Mouse (Mus musculus) neural tube, embryonic 15.5 days (tissue): ENCODE data around the gene Klf7. TPM values are rescaled to one million over a fixed set of nuclear protein-coding genes. Genes with fewer than 3 reads are reported as not detected.

Source experiments
- ATAC-seq: fragments of 200-750 bp; cut with Nextera tagmentation; 2 replicates; pipeline ENCODE4 v1.8.0; 2017; ENCODE audit warnings: mild to moderate bottlenecking, moderate TSS enrichment, moderate library complexity; ENCODE audit not compliant: low FRiP score
- H3K27ac ChIP-seq: fragments of 300-500 bp; sonication (generic); replicated peaks from 2 replicates; pipeline ENCODE4 v1.5.1; 2015; ENCODE audit warnings: mild to moderate bottlenecking, inconsistent platforms
- H3K27me3 ChIP-seq: fragments of 300-500 bp; sonication (generic); replicated peaks from 2 replicates; pipeline ENCODE4 v1.6.1; 2015; ENCODE audit warnings: inconsistent platforms
- H3K36me3 ChIP-seq: fragments of 300-500 bp; sonication (generic); 2 replicates; pipeline ENCODE4 v1.6.1; 2015; ENCODE audit warnings: inconsistent platforms
- H3K4me1 ChIP-seq: fragments of 300-500 bp; sonication (generic); 2 replicates; pipeline ENCODE4 v1.6.1; 2015; ENCODE audit warnings: inconsistent platforms
- H3K4me2 ChIP-seq: fragments of 300-500 bp; sonication (generic); 2 replicates; pipeline ENCODE4 v1.6.1; 2015; ENCODE audit warnings: inconsistent platforms, mild to moderate bottlenecking, moderate library complexity
- H3K4me3 ChIP-seq: fragments of 300-500 bp; sonication (generic); replicated peaks from 2 replicates; pipeline ENCODE4 v1.5.1; 2015; ENCODE audit warnings: mild to moderate bottlenecking, inconsistent platforms
- H3K9ac ChIP-seq: fragments of 300-500 bp; sonication (generic); replicated peaks from 2 replicates; pipeline ENCODE4 v1.6.1; 2015; ENCODE audit warnings: mild to moderate bottlenecking, inconsistent platforms
- H3K9me3 ChIP-seq: fragments of 300-500 bp; sonication (generic); replicated peaks from 2 replicates; pipeline ENCODE4 v1.6.1; 2016; ENCODE audit warnings: inconsistent platforms
- WGBS: fragments of 180-500 bp; shearing (Covaris S2); methylation state at CpG from one replicate; pipeline ENCODE4 v1.1.7; 2015; ENCODE audit warnings: mixed read lengths; 5-methylcytosine and 5-hydroxymethylcytosine counted together
- polyA plus RNA-seq: library from polyadenylated mRNA; unstranded; fragments of >200 nt; fragmentation: Nextera tagmentation; extraction: Ambion mirVana; gene quantifications from 2 replicates; pipeline ENCODE4 v1.2.1, GENCODE M21; 2015

Klf7 gene
- polyA plus RNA-seq, 1 experiment from 2014 or later: 82.2 TPM

DNA sequence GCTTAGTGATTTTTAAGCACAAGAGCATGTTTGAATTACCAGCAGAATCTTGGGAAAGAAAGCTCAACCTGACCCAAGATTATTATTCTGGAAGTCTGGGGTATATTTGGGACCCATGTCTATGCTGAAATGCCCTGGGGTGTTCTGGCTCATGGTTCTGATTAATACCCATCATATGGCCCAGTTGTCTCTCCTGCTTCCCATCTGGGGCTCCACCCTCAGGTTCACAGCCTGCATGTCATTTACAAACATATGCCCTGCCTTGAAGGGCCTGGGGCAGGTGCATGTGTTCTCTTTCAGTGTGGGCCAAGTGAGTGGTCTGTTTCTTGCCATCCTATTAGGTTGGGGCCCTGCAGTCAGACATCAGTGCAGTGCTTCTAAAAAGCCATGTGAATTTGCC is 114.1 kb downstream of the Klf7 start:
- ATAC-seq: no peak
- no peak overlapping the region for H3K4me2 ChIP-seq
- H3K27ac ChIP-seq: no peak overlapping the region
- H3K9ac ChIP-seq: no peak overlapping the region
- peaks cover 6% of the 10 kb centered on the region for H3K4me1 ChIP-seq
- H3K27me3 ChIP-seq: no peaks in the 10 kb centered on the region
- H3K36me3 ChIP-seq: no peaks in the 10 kb centered on the region
- no peaks in the 10 kb centered on the region for H3K9me3 ChIP-seq
- H3K4me3 ChIP-seq: no peak overlapping the region

DNA sequence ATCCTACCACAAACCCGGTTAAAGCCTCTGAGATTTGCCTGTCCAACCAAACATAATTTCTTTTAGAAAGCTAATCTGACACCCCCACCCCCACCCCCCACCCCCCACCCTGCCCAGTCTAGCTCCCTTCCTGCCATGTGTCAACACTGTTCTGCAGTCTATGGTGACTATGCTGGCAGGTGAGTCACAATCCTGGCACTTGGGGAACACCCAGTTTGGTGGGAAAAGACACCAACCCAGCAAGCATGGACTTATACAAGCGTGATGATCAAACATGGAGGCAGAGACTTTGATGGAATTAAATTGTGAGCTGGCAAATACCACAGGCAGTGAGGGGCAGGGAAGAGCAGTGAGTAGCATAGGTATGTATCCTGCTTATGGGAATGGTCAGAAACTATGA is 116.9 kb downstream of the Klf7 start:
- H3K4me1 ChIP-seq: peaks cover 6% of the 10 kb centered on the region
- 90% methylated on average over 2 of the region's 2 CpGs for WGBS
- no peak overlapping the region for H3K9ac ChIP-seq
- no peaks in the 10 kb centered on the region for H3K9me3 ChIP-seq
- H3K27ac ChIP-seq: no peak overlapping the region
- no peak overlapping the region for H3K4me2 ChIP-seq
- no peak for ATAC-seq
- no peaks in the 10 kb centered on the region for H3K27me3 ChIP-seq
- no peak overlapping the region for H3K4me3 ChIP-seq
- no peaks in the 10 kb centered on the region for H3K36me3 ChIP-seq

DNA sequence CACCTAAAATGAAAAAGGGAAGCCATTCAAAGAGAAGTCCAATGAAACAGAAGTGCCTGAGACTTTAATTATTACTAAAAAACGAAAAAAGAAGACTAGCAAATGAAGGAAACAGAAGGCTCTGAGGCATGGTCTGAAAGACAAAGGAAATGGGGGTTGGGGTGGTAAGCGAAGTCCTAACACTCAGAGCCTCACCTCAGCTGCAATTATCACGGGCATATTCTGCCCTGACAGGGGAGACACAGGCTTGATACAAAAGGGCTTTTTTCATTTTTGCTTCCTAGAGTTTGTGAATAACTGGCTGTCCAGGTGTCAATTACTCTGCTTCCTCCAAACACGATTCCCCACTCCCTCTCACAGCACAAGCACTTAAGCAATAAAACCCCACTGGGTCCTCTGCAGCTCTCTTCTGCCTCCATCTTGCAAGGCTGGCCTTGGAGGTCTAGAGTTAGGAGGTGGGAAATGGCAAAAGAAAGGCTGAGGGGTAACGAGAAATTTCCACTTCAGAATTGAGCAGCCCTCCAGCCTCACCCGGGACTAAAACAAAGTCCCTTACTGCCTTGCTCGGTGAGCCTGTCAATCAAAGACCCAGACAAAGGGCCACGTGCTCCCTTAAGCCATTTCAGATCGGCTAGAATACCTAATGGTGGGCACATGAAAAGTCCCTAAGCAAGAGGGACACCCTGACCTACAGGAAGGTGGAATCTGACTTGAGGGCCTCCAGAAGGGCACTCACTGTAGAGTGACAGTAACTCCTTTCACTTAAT is 118.4 kb downstream of the Klf7 start:
- H3K27me3 ChIP-seq: no peaks in the 10 kb centered on the region
- ATAC-seq: no peak
- no peak overlapping the region for H3K9ac ChIP-seq
- H3K27ac ChIP-seq: no peak overlapping the region
- peaks cover 6% of the 10 kb centered on the region for H3K4me1 ChIP-seq
- H3K4me2 ChIP-seq: no peak overlapping the region
- no peak overlapping the region for H3K4me3 ChIP-seq
- H3K36me3 ChIP-seq: no peaks in the 10 kb centered on the region
- WGBS: 32% methylated on average over 9 of the region's 9 CpGs
- H3K9me3 ChIP-seq: no peaks in the 10 kb centered on the region

DNA sequence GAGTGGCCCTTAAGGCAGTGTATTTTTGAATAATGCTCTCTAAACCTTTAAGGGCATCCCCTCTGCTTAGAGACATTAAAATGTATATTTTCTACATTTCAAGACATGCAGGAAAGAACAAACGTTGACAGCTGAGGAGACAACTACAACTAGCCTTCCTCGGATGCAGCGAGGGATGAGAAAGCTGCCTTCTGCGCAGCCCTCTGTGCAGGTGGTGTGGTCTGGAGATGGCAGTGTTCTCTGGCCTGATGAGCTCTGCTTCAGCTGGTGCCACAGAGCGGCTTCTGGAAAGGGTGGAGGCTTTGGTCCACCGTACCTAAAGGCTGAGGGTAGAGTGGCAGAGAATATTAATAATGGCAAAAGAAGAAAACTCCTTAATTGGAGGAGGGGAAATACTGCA is 120.0 kb downstream of the Klf7 start:
- Histone ChIP-seq H3K27ac (no peak overlapping the region), H3K4me3 (no peak overlapping the region), H3K9me3 (no peaks in the 10 kb centered on the region), H3K9ac (no peak overlapping the region), H3K27me3 (no peaks in the 10 kb centered on the region), H3K4me2 (no peak overlapping the region), H3K36me3 (no peaks in the 10 kb centered on the region), H3K4me1 (peaks cover 6% of the 10 kb centered on the region)
- no peak for ATAC-seq
- WGBS: 93% methylated on average over 6 of the region's 6 CpGs

DNA sequence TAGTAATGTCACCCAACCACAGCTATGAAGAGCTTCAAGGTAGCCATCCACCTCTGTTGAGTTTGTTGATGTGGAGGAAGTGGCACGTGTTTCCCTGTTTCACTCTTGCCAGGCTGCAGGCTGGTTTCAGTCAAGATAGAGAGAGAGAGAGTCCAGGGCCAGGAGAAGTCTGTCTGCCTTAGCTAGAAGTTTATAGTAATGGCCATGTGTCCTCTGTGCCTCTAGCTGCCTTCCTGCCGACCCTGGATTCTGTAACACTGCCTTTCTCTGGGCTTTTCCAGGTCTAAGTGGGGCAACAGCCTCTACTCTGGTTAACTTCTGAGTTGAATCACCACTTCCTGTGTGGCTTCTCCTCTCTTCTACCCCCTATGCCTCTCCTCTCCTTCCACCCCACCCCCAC is 121.5 kb downstream of the Klf7 start:
- Histone ChIP-seq H3K4me2 (no peak overlapping the region), H3K4me3 (no peak overlapping the region), H3K9ac (no peak overlapping the region), H3K9me3 (no peaks in the 10 kb centered on the region), H3K36me3 (no peaks in the 10 kb centered on the region), H3K4me1 (peaks cover 11% of the 10 kb centered on the region), H3K27me3 (no peaks in the 10 kb centered on the region), H3K27ac (no peak overlapping the region)
- WGBS: 88% methylated on average over 2 of the region's 2 CpGs
- ATAC-seq: no peak

DNA sequence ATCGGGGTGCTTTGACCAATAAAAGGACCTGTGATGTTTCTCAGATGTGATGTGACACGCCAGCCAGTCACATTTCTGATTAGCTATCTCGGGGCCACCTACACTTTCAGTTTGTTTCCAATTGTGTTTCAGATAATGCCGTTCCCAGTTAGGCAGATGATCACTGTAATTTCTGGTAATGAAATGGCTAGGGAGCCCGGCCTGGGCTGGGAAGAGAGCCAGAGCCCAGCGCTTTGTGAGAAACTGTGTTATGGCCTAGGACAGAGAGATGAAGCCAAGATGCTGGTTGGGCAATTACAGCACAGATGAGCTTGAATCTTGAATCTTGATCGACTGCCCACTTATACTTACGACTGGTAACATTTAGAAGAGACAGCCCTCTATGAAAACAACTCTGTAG is 122.6 kb downstream of the Klf7 start:
- no peaks in the 10 kb centered on the region for H3K27me3 ChIP-seq
- ATAC-seq: no peak
- no peaks in the 10 kb centered on the region for H3K9me3 ChIP-seq
- no peak overlapping the region for H3K4me2 ChIP-seq
- H3K9ac ChIP-seq: no peak overlapping the region
- no peak overlapping the region for H3K4me3 ChIP-seq
- H3K27ac ChIP-seq: no peak overlapping the region
- H3K4me1 ChIP-seq: peaks cover 22% of the 10 kb centered on the region
- 69% methylated on average over 8 of the region's 8 CpGs for WGBS
- H3K36me3 ChIP-seq: no peaks in the 10 kb centered on the region

DNA sequence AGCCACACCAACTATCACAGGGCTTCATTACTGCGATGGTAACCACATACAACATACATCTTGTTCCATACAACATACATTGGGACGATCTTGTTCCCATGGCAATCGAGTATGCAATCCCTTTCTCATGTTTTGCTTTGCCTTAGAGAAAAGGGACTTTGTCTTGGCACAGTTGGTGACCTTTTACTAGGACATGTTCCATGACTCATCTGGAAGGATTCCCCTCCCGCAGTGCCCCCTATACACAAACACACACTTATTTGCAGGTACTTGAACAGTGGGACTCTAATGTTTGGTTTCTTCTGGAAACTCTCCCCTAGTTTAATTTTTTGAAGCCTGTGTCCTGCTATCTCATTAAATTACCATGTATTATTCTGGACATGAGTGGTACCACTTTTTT is 123.2 kb downstream of the Klf7 start:
- no peaks in the 10 kb centered on the region for H3K9me3 ChIP-seq
- no peak overlapping the region for H3K9ac ChIP-seq
- no peaks in the 10 kb centered on the region for H3K27me3 ChIP-seq
- H3K36me3 ChIP-seq: no peaks in the 10 kb centered on the region
- 84% methylated on average over 4 of the region's 4 CpGs for WGBS
- H3K4me1 ChIP-seq: peaks cover 28% of the 10 kb centered on the region
- no peak overlapping the region for H3K27ac ChIP-seq
- ATAC-seq: no peak
- no peak overlapping the region for H3K4me2 ChIP-seq
- no peak overlapping the region for H3K4me3 ChIP-seq

DNA sequence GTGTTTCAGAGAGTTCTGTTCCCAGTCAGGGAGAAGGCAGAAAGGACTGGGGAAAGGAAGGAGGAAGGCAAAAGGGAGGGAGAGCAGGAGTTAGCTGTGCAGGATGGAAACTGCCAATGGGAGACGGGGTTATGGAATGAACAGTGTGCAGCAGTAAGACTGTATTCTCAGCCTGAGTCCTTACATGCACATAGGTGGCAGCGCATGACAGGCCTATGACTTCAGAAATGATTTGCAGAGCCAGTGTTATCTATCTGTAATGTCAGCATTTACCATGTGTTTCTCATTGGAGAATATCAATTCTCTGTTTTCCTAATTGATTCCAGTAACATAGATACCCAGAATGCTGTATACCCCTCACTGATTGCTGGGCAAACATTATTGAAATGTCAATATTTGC is 123.9 kb downstream of the Klf7 start:
- H3K9me3 ChIP-seq: no peaks in the 10 kb centered on the region

DNA sequence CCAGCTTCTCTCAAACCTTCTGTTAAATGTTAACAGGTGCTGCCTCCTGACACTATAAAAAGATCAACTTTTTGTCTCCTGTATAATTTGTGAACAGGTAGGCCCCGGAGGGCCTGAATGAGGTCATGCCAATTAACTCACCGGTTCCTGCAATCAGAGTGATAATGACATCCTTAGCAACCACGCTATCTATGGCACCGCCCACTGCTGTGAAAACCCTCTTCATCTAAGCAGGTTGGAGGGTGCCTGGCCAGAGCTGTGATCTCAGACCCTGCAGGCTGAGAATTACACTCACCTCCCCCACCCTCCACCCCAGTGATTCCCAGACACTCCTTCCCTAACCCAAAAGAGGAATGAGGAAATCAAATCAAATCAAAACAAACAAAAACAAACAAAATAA is 126.3 kb downstream of the Klf7 start:
- Histone ChIP-seq H3K27ac (no peak overlapping the region), H3K9me3 (no peaks in the 10 kb centered on the region), H3K4me1 (peaks cover 28% of the 10 kb centered on the region), H3K36me3 (no peaks in the 10 kb centered on the region), H3K4me3 (no peak overlapping the region), H3K4me2 (no peak overlapping the region), H3K9ac (no peak overlapping the region), H3K27me3 (no peaks in the 10 kb centered on the region)
- 29% methylated on average over 4 of the region's 4 CpGs for WGBS
- no peak for ATAC-seq

More for the DNA sequence above, 123.9 kb downstream of the Klf7 start:
- no peaks in the 10 kb centered on the region for H3K27me3 ChIP-seq
- no peak overlapping the region for H3K4me3 ChIP-seq
- no peak overlapping the region for H3K9ac ChIP-seq
- H3K36me3 ChIP-seq: no peaks in the 10 kb centered on the region
- H3K4me1 ChIP-seq: peaks cover 28% of the 10 kb centered on the region
- ATAC-seq: no peak
- 83% methylated on average over 2 of the region's 2 CpGs for WGBS
- no peak overlapping the region for H3K4me2 ChIP-seq
- no peak overlapping the region for H3K27ac ChIP-seq

DNA sequence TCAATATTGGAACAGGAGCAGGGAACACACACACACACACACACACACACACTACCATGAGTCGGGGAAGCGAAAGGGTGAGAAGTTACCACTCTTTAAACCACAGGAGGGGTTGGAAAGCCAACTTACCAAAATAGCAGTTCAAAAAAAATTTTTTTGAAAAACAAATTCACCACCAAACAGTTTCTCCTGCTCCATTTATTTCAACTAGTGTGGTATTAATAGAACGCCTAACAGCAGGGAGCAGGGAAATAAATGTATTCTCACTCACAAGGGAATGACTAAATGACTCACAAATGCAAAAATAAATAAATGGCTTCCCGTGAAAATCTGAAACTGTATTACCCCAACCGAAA is 127.0 kb downstream of the Klf7 start:
- no peak overlapping the region for H3K9ac ChIP-seq
- ATAC-seq: 0 out of 2 replicates have a peak, but pooled peaks have one; percentile 49

DNA sequence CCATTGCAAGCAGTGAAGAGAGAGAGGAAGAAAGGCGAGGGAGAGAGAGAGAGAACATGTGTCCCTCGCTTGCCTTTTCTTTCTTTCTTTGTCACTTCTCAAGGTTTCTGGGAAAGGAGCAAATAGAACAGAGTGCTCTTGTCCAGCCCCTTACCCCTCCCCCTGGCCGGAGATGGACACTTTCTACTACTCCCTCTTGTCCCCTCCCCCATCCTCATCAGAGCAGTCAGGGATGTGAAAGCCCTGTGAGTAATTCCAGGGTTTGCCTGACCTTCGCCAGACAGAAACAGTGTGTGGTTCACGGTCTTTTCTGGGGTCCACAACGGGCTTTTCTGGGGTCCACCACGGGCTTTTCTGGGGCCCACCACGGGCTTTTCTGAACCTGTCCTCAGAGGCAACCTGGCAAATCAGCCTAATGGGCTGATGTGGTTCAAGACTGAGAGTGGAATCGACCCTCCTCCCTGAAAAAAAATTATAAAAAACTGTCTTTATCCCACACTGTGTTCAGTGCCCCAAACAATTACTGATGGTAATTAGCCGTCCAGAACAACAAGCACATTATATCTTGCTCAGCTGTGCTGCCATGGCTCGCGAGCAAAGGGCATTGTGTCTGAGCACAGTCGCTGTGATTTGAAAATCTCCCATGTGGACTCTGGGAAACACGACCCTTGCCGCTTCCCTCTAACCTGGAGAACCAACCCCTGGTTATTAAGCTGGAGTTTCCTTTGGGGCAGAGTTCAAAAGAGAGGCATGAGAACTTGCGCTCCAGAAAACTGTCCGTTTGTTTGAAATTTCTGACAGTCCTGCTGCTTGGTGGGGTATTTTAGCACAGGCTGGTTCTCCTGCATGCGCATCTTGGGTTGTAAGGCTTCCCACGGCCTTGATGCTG is 127.6 kb downstream of the Klf7 start:
- H3K4me2 ChIP-seq: peak overlapping the region; percentile 36
- no peak overlapping the region for H3K4me3 ChIP-seq
- H3K4me1 ChIP-seq: peaks cover 28% of the 10 kb centered on the region
- peak; percentile 85 for ATAC-seq
- peak overlapping the region; percentile 51 for H3K27ac ChIP-seq
- no peaks in the 10 kb centered on the region for H3K36me3 ChIP-seq
- 14% methylated on average over 19 of the region's 19 CpGs for WGBS
- no peaks in the 10 kb centered on the region for H3K27me3 ChIP-seq
- no peak overlapping the region for H3K9ac ChIP-seq
- no peaks in the 10 kb centered on the region for H3K9me3 ChIP-seq

More for the DNA sequence above, 127.0 kb downstream of the Klf7 start:
- H3K4me1 ChIP-seq: peaks cover 28% of the 10 kb centered on the region
- H3K27me3 ChIP-seq: no peaks in the 10 kb centered on the region
- peak overlapping the region; percentile 51 for H3K27ac ChIP-seq
- no peak overlapping the region for H3K4me3 ChIP-seq
- 32% methylated on average over 5 of the region's 5 CpGs for WGBS
- H3K9me3 ChIP-seq: no peaks in the 10 kb centered on the region
- H3K36me3 ChIP-seq: no peaks in the 10 kb centered on the region
- H3K4me2 ChIP-seq: peak overlapping the region; percentile 36

DNA sequence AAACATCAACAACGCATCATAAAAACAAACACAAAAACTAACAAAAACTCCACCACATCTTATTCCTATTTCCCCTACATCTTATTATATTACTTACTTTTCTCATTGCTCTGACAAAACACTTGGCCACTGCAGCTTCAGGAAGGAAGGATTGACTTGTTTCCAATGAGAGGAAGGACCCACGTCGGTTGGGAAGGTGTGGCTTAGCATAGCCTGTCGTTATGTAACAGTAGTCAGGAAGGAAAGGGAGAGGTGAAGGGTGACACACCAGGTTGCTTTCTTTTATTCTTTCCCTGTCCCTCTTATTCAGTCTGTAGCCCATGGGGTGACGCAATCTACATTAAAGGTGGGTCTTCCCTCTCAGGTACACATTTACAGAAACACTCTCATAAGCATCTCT is 129.6 kb downstream of the Klf7 start:
- ATAC-seq: no peak
- WGBS: 84% methylated on average over 5 of the region's 5 CpGs
- no peak overlapping the region for H3K27ac ChIP-seq

More for the DNA sequence above, 129.6 kb downstream of the Klf7 start:
- H3K9me3 ChIP-seq: no peaks in the 10 kb centered on the region
- H3K4me3 ChIP-seq: no peak overlapping the region
- no peak overlapping the region for H3K4me2 ChIP-seq
- peaks cover 32% of the 10 kb centered on the region for H3K4me1 ChIP-seq
- no peaks in the 10 kb centered on the region for H3K36me3 ChIP-seq
- H3K9ac ChIP-seq: no peak overlapping the region
- H3K27me3 ChIP-seq: no peaks in the 10 kb centered on the region
